Mouse (Mus musculus): Measurements from ENCODE around the gene Cers5. TPM values are rescaled to one million over a fixed set of nuclear protein-coding genes. Genes with fewer than 3 reads are reported as not detected.

Cers5 gene
- polyA plus RNA-seq, 1 experiment from 2014 or later: 82.5 TPM

GRCm38 (mm10) chr15:99812097-99812496, 39.4 kb upstream of the Cers5 start:
- Histone ChIP-seq H3K9me3 (ENCODE audit: control insufficient read depth, low read length) (no peaks in the 10 kb centered on the region), H3K9ac (replicated peaks; ENCODE audit: low read depth, low read length) (no peak overlapping the region), H3K4me1 (ENCODE audit: control insufficient read depth, insufficient read depth, low read length) (peaks cover 14% of the 10 kb centered on the region), H3K4me2 (ENCODE audit: low read depth, low read length) (no peak overlapping the region), H3K27me3 (ENCODE audit: control insufficient read depth, insufficient read depth, low read length) (no peaks in the 10 kb centered on the region), H3K4me3 (ENCODE audit: low read depth, low read length) (no peak overlapping the region), H3K27ac (ENCODE audit: low read depth, low read length) (no peak overlapping the region), H3K36me3 (ENCODE audit: control insufficient read depth, insufficient read depth, low read length) (peaks cover 1% of the 10 kb centered on the region; the same call in 1 of the 2 replicates)
- WGBS: 84% methylated on average over 7 of the region's 7 CpGs
- no peak for ATAC-seq (ENCODE audit: low read depth)

GRCm38 (mm10) chr15:99807776-99808735, 35.4 kb upstream of the Cers5 start:
- H3K36me3 ChIP-seq (ENCODE audit: control insufficient read depth, insufficient read depth, low read length): peaks cover 6% of the 10 kb centered on the region; the same call in 1 of the 2 replicates
- H3K9me3 ChIP-seq (ENCODE audit: control insufficient read depth, low read length): no peaks in the 10 kb centered on the region
- H3K27ac ChIP-seq (ENCODE audit: low read depth, low read length): peak overlapping the region; percentile 88
- peaks cover 24% of the 10 kb centered on the region for H3K4me1 ChIP-seq (ENCODE audit: control insufficient read depth, insufficient read depth, low read length)
- peak overlapping the region; percentile 39 for H3K9ac ChIP-seq (replicated peaks; ENCODE audit: low read depth, low read length)
- WGBS: 22% methylated on average over 21 of the region's 21 CpGs
- no peaks in the 10 kb centered on the region for H3K27me3 ChIP-seq (ENCODE audit: control insufficient read depth, insufficient read depth, low read length)
- peak; percentile 88 for ATAC-seq (ENCODE audit: low read depth)
- H3K4me3 ChIP-seq (ENCODE audit: low read depth, low read length): no peak overlapping the region
- H3K4me2 ChIP-seq (ENCODE audit: low read depth, low read length): peak overlapping the region; percentile 35; the same call in 1 of the 2 replicates

GRCm38 (mm10) chr15:99806171-99806570, 33.5 kb upstream of the Cers5 start:
- no peaks in the 10 kb centered on the region for H3K27me3 ChIP-seq (ENCODE audit: control insufficient read depth, insufficient read depth, low read length)
- peaks cover 6% of the 10 kb centered on the region; the same call in 1 of the 2 replicates for H3K36me3 ChIP-seq (ENCODE audit: control insufficient read depth, insufficient read depth, low read length)
- ATAC-seq (ENCODE audit: low read depth): no peak
- no peak overlapping the region for H3K4me2 ChIP-seq (ENCODE audit: low read depth, low read length)
- 19% methylated on average over 7 of the region's 7 CpGs for WGBS
- H3K27ac ChIP-seq (ENCODE audit: low read depth, low read length): no peak overlapping the region
- H3K4me1 ChIP-seq (ENCODE audit: control insufficient read depth, insufficient read depth, low read length): peaks cover 30% of the 10 kb centered on the region
- H3K9me3 ChIP-seq (ENCODE audit: control insufficient read depth, low read length): no peaks in the 10 kb centered on the region
- H3K4me3 ChIP-seq (ENCODE audit: low read depth, low read length): no peak overlapping the region
- no peak overlapping the region for H3K9ac ChIP-seq (replicated peaks; ENCODE audit: low read depth, low read length)

GRCm38 (mm10) chr15:99805673-99806072, 33.0 kb upstream of the Cers5 start:
- Histone ChIP-seq H3K9me3 (ENCODE audit: control insufficient read depth, low read length) (no peaks in the 10 kb centered on the region), H3K9ac (replicated peaks; ENCODE audit: low read depth, low read length) (no peak overlapping the region), H3K27me3 (ENCODE audit: control insufficient read depth, insufficient read depth, low read length) (no peaks in the 10 kb centered on the region), H3K27ac (ENCODE audit: low read depth, low read length) (no peak overlapping the region), H3K4me2 (ENCODE audit: low read depth, low read length) (no peak overlapping the region), H3K4me1 (ENCODE audit: control insufficient read depth, insufficient read depth, low read length) (peaks cover 30% of the 10 kb centered on the region), H3K36me3 (ENCODE audit: control insufficient read depth, insufficient read depth, low read length) (peaks cover 6% of the 10 kb centered on the region; the same call in 1 of the 2 replicates), H3K4me3 (ENCODE audit: low read depth, low read length) (no peak overlapping the region)
- no peak for ATAC-seq (ENCODE audit: low read depth)
- WGBS: 91% methylated on average over 4 of the region's 4 CpGs

- Histone ChIP-seq H3K4me1 (ENCODE audit: control insufficient read depth, insufficient read depth, low read length) (peaks cover 29% of the 10 kb centered on the region), H3K27me3 (ENCODE audit: control insufficient read depth, insufficient read depth, low read length) (no peaks in the 10 kb centered on the region), H3K36me3 (ENCODE audit: control insufficient read depth, insufficient read depth, low read length) (peaks cover 6% of the 10 kb centered on the region; the same call in 1 of the 2 replicates), H3K9me3 (ENCODE audit: control insufficient read depth, low read length) (no peaks in the 10 kb centered on the region), H3K4me3 (ENCODE audit: low read depth, low read length) (no peak overlapping the region), H3K27ac (ENCODE audit: low read depth, low read length) (peak overlapping the region; percentile 39; the same call in 1 of the 2 replicates), H3K9ac (replicated peaks; ENCODE audit: low read depth, low read length) (no peak overlapping the region), H3K4me2 (ENCODE audit: low read depth, low read length) (no peak overlapping the region)
- no peak for ATAC-seq (ENCODE audit: low read depth)
- WGBS: 30% methylated on average over 6 of the region's 6 CpGs
Observed at GRCm38 (mm10) chr15:99803186-99803644, 30.5 kb upstream of the Cers5 start.

GRCm38 (mm10) chr15:99801885-99802572, 29.3 kb upstream of the Cers5 start:
- no peak overlapping the region for H3K4me3 ChIP-seq (ENCODE audit: low read depth, low read length)
- ATAC-seq (ENCODE audit: low read depth): no peak
- H3K9ac ChIP-seq (replicated peaks; ENCODE audit: low read depth, low read length): no peak overlapping the region
- H3K4me2 ChIP-seq (ENCODE audit: low read depth, low read length): no peak overlapping the region
- 35% methylated on average over 24 of the region's 24 CpGs for WGBS
- H3K27me3 ChIP-seq (ENCODE audit: control insufficient read depth, insufficient read depth, low read length): no peaks in the 10 kb centered on the region
- no peaks in the 10 kb centered on the region for H3K9me3 ChIP-seq (ENCODE audit: control insufficient read depth, low read length)
- H3K36me3 ChIP-seq (ENCODE audit: control insufficient read depth, insufficient read depth, low read length): peaks cover 4% of the 10 kb centered on the region; the same call in 1 of the 2 replicates
- H3K27ac ChIP-seq (ENCODE audit: low read depth, low read length): 0 out of 2 replicates have a peak overlapping the region, but pooled peaks have one; percentile 12
- peaks cover 23% of the 10 kb centered on the region for H3K4me1 ChIP-seq (ENCODE audit: control insufficient read depth, insufficient read depth, low read length)

- H3K36me3 ChIP-seq (ENCODE audit: control insufficient read depth, insufficient read depth, low read length): no peaks in the 10 kb centered on the region; the same call in 1 of the 2 replicates
- no peak overlapping the region for H3K9ac ChIP-seq (replicated peaks; ENCODE audit: low read depth, low read length)
- peak overlapping the region; percentile 18 for H3K27ac ChIP-seq (ENCODE audit: low read depth, low read length)
- H3K4me2 ChIP-seq (ENCODE audit: low read depth, low read length): no peak overlapping the region
- H3K27me3 ChIP-seq (ENCODE audit: control insufficient read depth, insufficient read depth, low read length): no peaks in the 10 kb centered on the region
- H3K4me1 ChIP-seq (ENCODE audit: control insufficient read depth, insufficient read depth, low read length): peaks cover 23% of the 10 kb centered on the region
- H3K4me3 ChIP-seq (ENCODE audit: low read depth, low read length): no peak overlapping the region
- no peak for ATAC-seq (ENCODE audit: low read depth)
- no peaks in the 10 kb centered on the region for H3K9me3 ChIP-seq (ENCODE audit: control insufficient read depth, low read length)
- 81% methylated on average over 6 of the region's 6 CpGs for WGBS
Observed at GRCm38 (mm10) chr15:99799706-99800105, 27.0 kb upstream of the Cers5 start.

GRCm38 (mm10) chr15:99797898-99798297, 25.2 kb upstream of the Cers5 start:
- no peak overlapping the region for H3K9ac ChIP-seq (replicated peaks; ENCODE audit: low read depth, low read length)
- H3K4me1 ChIP-seq (ENCODE audit: control insufficient read depth, insufficient read depth, low read length): peaks cover 16% of the 10 kb centered on the region
- no peaks in the 10 kb centered on the region for H3K27me3 ChIP-seq (ENCODE audit: control insufficient read depth, insufficient read depth, low read length)
- peak overlapping the region; percentile 41; the same call in 1 of the 2 replicates for H3K27ac ChIP-seq (ENCODE audit: low read depth, low read length)
- no peak overlapping the region for H3K4me3 ChIP-seq (ENCODE audit: low read depth, low read length)
- WGBS: 66% methylated on average over 5 of the region's 5 CpGs
- no peaks in the 10 kb centered on the region for H3K36me3 ChIP-seq (ENCODE audit: control insufficient read depth, insufficient read depth, low read length)
- no peaks in the 10 kb centered on the region for H3K9me3 ChIP-seq (ENCODE audit: control insufficient read depth, low read length)
- no peak for ATAC-seq (ENCODE audit: low read depth)
- no peak overlapping the region for H3K4me2 ChIP-seq (ENCODE audit: low read depth, low read length)
